Comparison of ENCODE assay signal across 21 mouse cellular contexts in the genomic region with DNA sequence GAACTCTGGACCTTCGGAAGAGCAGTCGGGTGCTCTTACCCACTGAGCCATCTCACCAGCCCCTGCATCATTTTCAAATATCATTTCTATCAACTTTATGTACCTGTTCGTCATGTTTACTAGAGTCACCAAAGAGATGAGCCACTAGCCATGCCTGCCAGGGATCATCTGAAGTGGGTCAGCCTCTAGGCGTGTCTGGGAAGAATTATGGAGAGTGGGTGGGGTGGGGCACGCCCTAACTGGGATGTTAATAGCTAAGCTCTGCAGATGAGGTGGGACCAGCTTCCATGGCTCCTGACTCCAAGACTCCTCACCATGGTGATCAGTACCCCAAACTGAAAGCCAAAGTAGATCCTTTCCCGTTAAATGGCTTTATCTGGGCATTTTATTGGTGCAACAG.
"Had no signal": no experiment of that assay in that cellular context is flagged by ENCODE, and none has a peak within 500 bp of the region (broad histone marks: within the 10 kb centered on the region; RNA-seq: fewer than 3 reads in every experiment).

No protein-coding gene starts in this region.

- H3K27me3 ChIP-seq: midbrain, embryonic 12.5 days; neural tube, embryonic 13.5 days; neural tube, embryonic 15.5 days; stomach, embryonic 15.5 days had no signal

- H3K4me1 ChIP-seq: midbrain, embryonic 10.5 days; midbrain, embryonic 12.5 days; neural tube, embryonic 13.5 days; neural tube, embryonic 15.5 days; stomach, embryonic 15.5 days had no signal

- H3K4me2 ChIP-seq: lung, embryonic 14.5 days; midbrain, embryonic 12.5 days; neural tube, embryonic 13.5 days; neural tube, embryonic 15.5 days; stomach, embryonic 15.5 days had no signal

- H3K9ac ChIP-seq: lung, embryonic 14.5 days; midbrain, embryonic 12.5 days; neural tube, embryonic 13.5 days; neural tube, embryonic 15.5 days; stomach, embryonic 15.5 days had no signal

- ATAC-seq: midbrain, embryonic 16.5 days had no signal

- H3K27ac ChIP-seq: midbrain, embryonic 10.5 days; midbrain, embryonic 12.5 days; neural tube, embryonic 13.5 days; neural tube, embryonic 15.5 days; stomach, embryonic 15.5 days; stomach, postnatal 0 days had no signal

- DNase-seq: lung, adult 18-20 months; lung, embryonic 14.5 days; lung, postnatal 10 days; lung, postnatal 4 days; midbrain, embryonic 14.5 days; retina, postnatal 1 day; right cerebral cortex, adult 18-20 months; right cerebral cortex, postnatal 25 days; right cerebral cortex, postnatal 4 days; spleen, adult 18-20 months; thymus, adult 2 months; thymus, postnatal 25 days; thymus, postnatal 4 days had no signal

- H3K36me3 ChIP-seq: midbrain, embryonic 10.5 days; midbrain, embryonic 12.5 days; neural tube, embryonic 13.5 days; neural tube, embryonic 15.5 days; stomach, embryonic 15.5 days had no signal

- H3K9me3 ChIP-seq: midbrain, embryonic 10.5 days; midbrain, embryonic 12.5 days; neural tube, embryonic 13.5 days; neural tube, embryonic 15.5 days; stomach, embryonic 15.5 days had no signal

- H3K4me3 ChIP-seq: midbrain, embryonic 10.5 days; midbrain, embryonic 12.5 days; myocyte; neural tube, embryonic 13.5 days; neural tube, embryonic 15.5 days; stomach, embryonic 15.5 days had no signal
